Mouse (Mus musculus) kidney, adult 2 months (tissue): ENCODE measurements at regions not wholly inside any gene's neighbourhood (a gene's known extent, or its start where the extent isn't known, plus 50 kb on each side); places are given as distances from the start of the nearest gene placed in this dataset.

Experiments used
- CTCF ChIP-seq: fragments of 200-500 bp; conservative IDR thresholded peaks from 2 replicates; pipeline ENCODE4 v1.5.1; 2011; ENCODE audit warnings: low read depth, mild to moderate bottlenecking, control low read depth, low read length, moderate library complexity, mixed read lengths; ENCODE audit not compliant: insufficient read depth, insufficient read length
- POLR2A ChIP-seq: fragments of 200-500 bp; IDR thresholded peaks from one replicate; pipeline ENCODE4 v1.6.1; 2011; ENCODE audit warnings: low read depth, low read length, control low read depth

- TF ChIP-seq CTCF (no peak), POLR2A (no peak)
These were observed 60.9 kb upstream of the Egr2 start for GRCm38 (mm10) chr10:67474336-67474735.
